Mouse (Mus musculus) liver, adult 2 months (tissue): Measurements from ENCODE around the gene Map3k20.

Experiments used
- CTCF ChIP-seq: fragments of 200-500 bp; IDR thresholded peaks from 2 replicates; pipeline ENCODE4 v1.5.1; 2011; ENCODE audit warnings: low read depth, low read length, control low read depth
- POLR2A ChIP-seq: fragments of 200-500 bp; IDR thresholded peaks from 2 replicates; pipeline ENCODE4 v1.6.1; 2011; ENCODE audit warnings: low read length, control low read depth; ENCODE audit not compliant: insufficient read depth; ENCODE audit errors: extremely low read depth

DNA sequence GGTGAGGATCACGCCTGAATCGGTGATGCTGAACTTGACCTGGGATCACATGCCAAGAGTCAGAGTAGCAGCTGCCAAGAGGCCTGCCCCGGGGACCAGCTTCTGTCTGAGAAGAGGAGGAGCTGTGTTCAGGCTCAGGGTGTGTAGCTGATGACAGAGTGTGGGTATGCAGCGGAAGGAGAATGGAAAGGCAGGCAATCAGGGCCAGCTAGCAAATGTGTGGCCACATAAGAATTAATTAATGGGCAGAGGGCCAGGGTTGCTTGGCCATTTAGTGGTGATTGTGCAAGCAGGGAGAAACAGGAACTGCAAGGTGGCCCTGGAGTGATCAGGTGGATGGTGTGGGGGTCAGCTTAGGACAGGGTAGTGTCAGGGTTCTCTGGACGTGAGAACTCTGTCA, 23.5 kb downstream of the Map3k20 start:
- TF ChIP-seq POLR2A (no peak), CTCF (no peak)
